Mouse (Mus musculus): Measurements from ENCODE around the gene Sesn1.
"Not testable (repeated sequence)": the region's sequence is repeated elsewhere in the genome, so short reads cannot be mapped to it uniquely, and the experiment has no call there.

Gene Sesn1

GRCm38 (mm10) chr10:41820401-41820800, 10.7 kb downstream of the Sesn1 start:
- intact Hi-C loops (cut with DNase I), result no loop called here

GRCm38 (mm10) chr10:41821171-41821570, 11.4 kb downstream of the Sesn1 start:
- intact Hi-C loops (cut with DNase I), result no loop called here

- intact Hi-C loops (cut with DNase I), result no loop called here
Observed at GRCm38 (mm10) chr10:41822573-41823281, 13.0 kb downstream of the Sesn1 start.

GRCm38 (mm10) chr10:41823282-41823675, 13.5 kb downstream of the Sesn1 start:
- intact Hi-C loops (cut with DNase I), result not testable (repeated sequence)

GRCm38 (mm10) chr10:41823916-41824315, 14.2 kb downstream of the Sesn1 start:
- intact Hi-C loops (cut with DNase I), result no loop called here

GRCm38 (mm10) chr10:41825041-41825440, 15.3 kb downstream of the Sesn1 start:
- intact Hi-C loops (cut with DNase I), result no loop called here

GRCm38 (mm10) chr10:41825996-41826395, 16.3 kb downstream of the Sesn1 start:
- intact Hi-C loops (cut with DNase I), result no loop called here

GRCm38 (mm10) chr10:41826526-41827116, 16.9 kb downstream of the Sesn1 start:
- intact Hi-C loops (cut with DNase I), result no loop called here

- intact Hi-C loops (cut with DNase I), result no loop called here
Observed at GRCm38 (mm10) chr10:41827784-41828183, 18.0 kb downstream of the Sesn1 start.

GRCm38 (mm10) chr10:41829191-41829590, 19.5 kb downstream of the Sesn1 start:
- intact Hi-C loops (cut with DNase I), result no loop called here

GRCm38 (mm10) chr10:41829980-41830379, 20.2 kb downstream of the Sesn1 start:
- intact Hi-C loops (cut with DNase I), result loop anchor here (2.0 to 5.0 kb wide), 4 partner anchors 57 to 465 kb away; no protein-coding TSS in a partner anchor

GRCm38 (mm10) chr10:41830445-41830844, 20.7 kb downstream of the Sesn1 start:
- intact Hi-C loops (cut with DNase I), result loop anchor here (2.0 to 5.0 kb wide), 4 partner anchors 57 to 464 kb away; no protein-coding TSS in a partner anchor

GRCm38 (mm10) chr10:41830851-41831522, 21.3 kb downstream of the Sesn1 start:
- intact Hi-C loops (cut with DNase I), result loop anchor here (2.0 to 5.0 kb wide), 4 partner anchors 56 to 464 kb away; no protein-coding TSS in a partner anchor

GRCm38 (mm10) chr10:41832191-41832590, 22.5 kb downstream of the Sesn1 start:
- intact Hi-C loops (cut with DNase I), result loop anchor here (5.0 kb wide), 3 partner anchors 55 to 145 kb away; no protein-coding TSS in a partner anchor

- intact Hi-C loops (cut with DNase I), result loop anchor here (5.0 kb wide), 3 partner anchors 53 to 143 kb away; no protein-coding TSS in a partner anchor
Observed at GRCm38 (mm10) chr10:41834131-41834530, 24.4 kb downstream of the Sesn1 start.

- intact Hi-C loops (cut with DNase I), result no loop called here
Observed at GRCm38 (mm10) chr10:41838911-41839310, 29.2 kb downstream of the Sesn1 start.

GRCm38 (mm10) chr10:41847737-41848136, 38.0 kb downstream of the Sesn1 start:
- intact Hi-C loops (cut with DNase I), result no loop called here

GRCm38 (mm10) chr10:41848721-41849120, 39.0 kb downstream of the Sesn1 start:
- intact Hi-C loops (cut with DNase I), result no loop called here

GRCm38 (mm10) chr10:41859820-41860219, 50.1 kb downstream of the Sesn1 start:
- intact Hi-C loops (cut with DNase I), result no loop called here

GRCm38 (mm10) chr10:41860275-41860688, 50.5 kb downstream of the Sesn1 start:
- intact Hi-C loops (cut with DNase I), result no loop called here

- intact Hi-C loops (cut with DNase I), result no loop called here
Observed at GRCm38 (mm10) chr10:41863053-41863452, 53.3 kb downstream of the Sesn1 start.

Data from adrenal gland (tissue).